Mouse (Mus musculus) limb, embryonic 14.5 days (tissue): ENCODE results near the gene Arid3a. TPM values are rescaled to one million over a fixed set of nuclear protein-coding genes. Genes with fewer than 3 reads are reported as not detected.

Experiments used
- ATAC-seq: fragments of 200-750 bp; cut with Nextera tagmentation; 2 replicates; pipeline ENCODE4 v1.8.0; 2017; ENCODE audit warnings: low read depth, moderate number of reproducible peaks, moderate TSS enrichment; ENCODE audit not compliant: low FRiP score
- DNase-seq: peaks from one replicate; pipeline ENCODE4 v3.0.0-alpha.2; 2015; ENCODE audit warnings: low spot score
- H3K27ac ChIP-seq: fragments of 300-500 bp; sonication (generic); replicated peaks from 2 replicates; pipeline ENCODE4 v1.5.1; 2014; ENCODE audit warnings: low read depth, mild to moderate bottlenecking, low read length, moderate library complexity, mixed read lengths
- H3K27me3 ChIP-seq: fragments of 300-500 bp; sonication (generic); 2 replicates; pipeline ENCODE4 v1.6.1; 2014; ENCODE audit warnings: low read length, mixed read lengths; ENCODE audit not compliant: control insufficient read depth, insufficient read depth
- H3K36me3 ChIP-seq: fragments of 300-500 bp; sonication (generic); 2 replicates; pipeline ENCODE4 v1.6.1; 2014; ENCODE audit warnings: mild to moderate bottlenecking, low read length, moderate library complexity, mixed read lengths; ENCODE audit not compliant: control insufficient read depth, insufficient read depth
- H3K4me1 ChIP-seq: fragments of 300-500 bp; sonication (generic); 2 replicates; pipeline ENCODE4 v1.6.1; 2014; ENCODE audit warnings: antibody characterized with exemption, low read length, mixed read lengths; ENCODE audit not compliant: control insufficient read depth, insufficient read depth
- H3K4me2 ChIP-seq: fragments of 300-500 bp; sonication (generic); replicated peaks from 2 replicates; pipeline ENCODE4 v1.6.1; 2014; ENCODE audit warnings: low read depth, mild to moderate bottlenecking, low read length, moderate library complexity; ENCODE audit not compliant: severe bottlenecking
- H3K4me3 ChIP-seq: fragments of 300-500 bp; sonication (generic); replicated peaks from 2 replicates; pipeline ENCODE4 v1.5.1; 2014; ENCODE audit warnings: low read length
- H3K9ac ChIP-seq: fragments of 300-500 bp; sonication (generic); 2 replicates; pipeline ENCODE4 v1.6.1; 2014; ENCODE audit warnings: mild to moderate bottlenecking, low read depth, low read length, moderate library complexity; ENCODE audit not compliant: severe bottlenecking
- H3K9me3 ChIP-seq: fragments of 300-500 bp; sonication (generic); 2 replicates; pipeline ENCODE4 v1.6.1; 2016; ENCODE audit warnings: low read length; ENCODE audit not compliant: control insufficient read depth
- POLR2A ChIP-seq: fragments of 200-500 bp; IDR thresholded peaks from 2 replicates; pipeline ENCODE4 v1.8.0; 2012; ENCODE audit warnings: inconsistent platforms, mild to moderate bottlenecking, moderate library complexity, borderline replicate concordance; ENCODE audit not compliant: insufficient read depth, insufficient read length; ENCODE audit errors: extremely low read depth
- WGBS: fragments of 180-500 bp; shearing (Covaris S2); extraction: QIAGEN DNeasy Blood & Tissue Kit; methylation state at CpG from one replicate; pipeline ENCODE4 v1.1.7; 2014; 5-methylcytosine and 5-hydroxymethylcytosine counted together
- polyA plus RNA-seq, 2 experiments: library from polyadenylated mRNA; depleted of rRNA in 1 of 2; stranded (reverse) in 1 of 2; unstranded in 1 of 2; fragments of >200 nt; fragmentation: Nextera tagmentation in 1 of 2; extraction: Ambion mirVana in 1 of 2; gene quantifications; 2 replicates each; pipeline versions ENCODE4 v1.2.1 to v1.2.3; 2012 to 2014

Arid3a gene
- polyA plus RNA-seq, 2 experiments, result 5.0 to 8.6 TPM

DNA sequence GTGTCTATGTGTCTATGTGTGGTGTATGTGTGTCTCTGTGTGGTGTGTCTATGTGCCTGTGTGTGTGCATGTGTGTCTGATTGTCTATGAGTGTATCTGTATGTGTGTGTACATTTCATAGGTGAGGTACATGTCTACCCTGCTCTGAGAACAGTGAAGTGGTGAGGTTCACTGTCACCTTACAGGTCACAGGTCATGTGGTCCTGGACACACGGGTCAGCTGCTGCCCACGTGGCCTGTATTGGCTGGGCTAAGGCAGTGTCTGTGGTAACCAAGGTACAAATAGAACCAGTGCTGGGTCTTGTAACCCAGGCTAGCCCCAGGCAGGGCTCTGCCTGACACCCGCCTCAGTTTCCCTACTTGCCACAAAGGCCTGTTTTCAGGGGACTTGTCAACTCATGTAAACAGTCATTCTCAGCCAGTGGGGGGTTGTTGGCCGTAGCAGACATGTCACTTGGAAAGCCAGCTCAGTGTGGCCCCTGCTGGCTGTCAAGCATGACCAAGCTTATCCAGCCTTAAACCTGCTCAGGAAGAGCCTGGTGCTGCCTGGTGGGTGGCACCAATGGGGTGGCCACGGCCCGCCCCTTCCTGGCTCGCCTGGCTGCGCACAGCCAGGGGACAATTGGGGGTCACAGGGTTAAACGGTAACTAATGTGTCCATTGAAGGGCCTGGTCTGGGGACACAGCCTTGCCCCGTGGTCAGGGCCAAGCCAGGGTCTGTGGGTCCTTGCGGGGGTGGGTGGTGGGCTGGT, 11.1 kb downstream of the Arid3a start:
- Histone ChIP-seq H3K27me3 (no peaks in the 10 kb centered on the region), H3K9me3 (no peaks in the 10 kb centered on the region), H3K4me2 (no peak overlapping the region), H3K9ac (no peak overlapping the region), H3K4me1 (peaks cover 17% of the 10 kb centered on the region), H3K27ac (no peak overlapping the region), H3K4me3 (no peak overlapping the region), H3K36me3 (peaks cover 43% of the 10 kb centered on the region)
- TF ChIP-seq POLR2A, result no peak
- no peak for ATAC-seq
- no peak for DNase-seq
- WGBS, result 69% methylated on average over 11 of the region's 11 CpGs

DNA sequence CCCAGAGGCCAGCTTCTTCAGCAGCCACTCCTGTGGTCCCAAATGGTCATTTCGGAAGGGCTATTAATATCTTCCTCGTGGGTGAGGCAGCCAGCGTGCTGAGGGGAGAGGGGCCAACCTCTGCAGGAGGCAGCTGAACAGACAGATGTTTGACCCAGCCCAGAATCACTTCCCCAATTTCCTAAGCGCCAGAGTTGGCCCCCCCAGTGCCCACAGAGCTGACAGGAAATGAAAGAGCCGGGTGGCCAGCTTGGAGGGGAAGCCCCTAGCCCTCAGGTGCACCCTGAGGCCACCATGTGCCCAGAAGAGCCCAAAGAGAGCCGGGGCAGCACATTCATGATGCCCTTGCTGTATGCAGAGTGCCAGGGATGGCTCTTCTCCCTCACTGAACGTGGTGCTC, 13.9 kb downstream of the Arid3a start:
- DNase-seq (no peak), ATAC-seq (no peak)
- WGBS, result 59% methylated on average over 7 of the region's 7 CpGs
- peaks cover 29% of the 10 kb centered on the region for H3K4me1 ChIP-seq
- H3K27ac ChIP-seq, result no peak overlapping the region
- no peak overlapping the region for H3K4me3 ChIP-seq
- H3K4me2 ChIP-seq, result no peak overlapping the region
- no peak overlapping the region for H3K9ac ChIP-seq
- no peaks in the 10 kb centered on the region for H3K27me3 ChIP-seq
- no peak for TF ChIP-seq POLR2A
- peaks cover 29% of the 10 kb centered on the region for H3K36me3 ChIP-seq
- H3K9me3 ChIP-seq, result no peaks in the 10 kb centered on the region

DNA sequence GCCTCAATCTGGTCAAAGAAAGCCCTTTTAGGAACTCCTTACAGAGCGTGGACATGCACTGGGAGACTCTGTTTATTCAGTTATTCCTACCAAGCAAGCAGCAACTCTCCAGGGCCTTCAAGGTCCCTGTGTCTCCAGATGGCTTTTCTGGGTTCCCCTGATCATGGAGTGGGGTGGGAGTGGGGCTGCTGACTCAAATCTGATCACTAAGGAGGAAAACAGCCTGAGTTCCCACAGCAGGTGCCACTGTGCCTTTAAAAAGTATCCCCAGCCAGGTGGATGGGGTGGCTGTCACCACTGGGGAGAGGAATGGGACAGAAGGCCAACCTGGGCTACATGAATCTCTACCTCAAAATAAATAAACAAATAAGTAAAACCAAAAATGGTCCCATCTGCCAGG, 16.1 kb downstream of the Arid3a start:
- Histone ChIP-seq H3K9me3 (no peaks in the 10 kb centered on the region), H3K36me3 (peaks cover 31% of the 10 kb centered on the region), H3K9ac (no peak overlapping the region), H3K27ac (no peak overlapping the region), H3K27me3 (no peaks in the 10 kb centered on the region), H3K4me1 (peaks cover 19% of the 10 kb centered on the region), H3K4me2 (no peak overlapping the region), H3K4me3 (no peak overlapping the region)
- DNase-seq (no peak), ATAC-seq (no peak)
- 100% methylated on average over 1 of the region's 1 CpGs for WGBS
- no peak for TF ChIP-seq POLR2A

DNA sequence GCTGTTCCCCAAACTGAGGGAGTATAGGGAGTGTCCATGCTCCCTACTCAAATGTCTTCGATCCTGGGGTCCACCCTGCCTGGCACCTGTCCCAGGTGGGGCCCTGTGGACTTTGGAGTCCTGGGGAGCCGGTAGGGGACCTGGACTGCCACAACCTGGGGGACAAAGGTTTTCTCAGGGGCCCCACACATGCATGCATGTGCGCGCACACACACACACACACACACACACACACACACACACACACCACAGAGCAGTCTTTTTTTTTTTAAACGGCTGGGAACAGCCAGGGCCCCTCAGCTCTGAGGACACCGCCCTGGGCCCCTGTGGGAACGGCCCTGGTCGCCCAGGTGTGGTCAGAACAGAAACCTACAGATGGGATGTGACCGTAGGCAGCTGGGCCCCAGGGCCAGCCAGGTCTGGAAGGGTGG, 16.6 kb downstream of the Arid3a start:
- Histone ChIP-seq H3K27me3 (no peaks in the 10 kb centered on the region), H3K4me3 (no peak overlapping the region), H3K4me1 (peaks cover 19% of the 10 kb centered on the region), H3K9ac (no peak overlapping the region; the same call in 1 of the 2 replicates), H3K4me2 (no peak overlapping the region), H3K36me3 (peaks cover 31% of the 10 kb centered on the region), H3K9me3 (no peaks in the 10 kb centered on the region), H3K27ac (peak overlapping the region; percentile 26; the same call in 1 of the 2 replicates)
- DNase-seq (no peak), ATAC-seq (no peak)
- 46% methylated on average over 9 of the region's 9 CpGs for WGBS
- no peak for TF ChIP-seq POLR2A

DNA sequence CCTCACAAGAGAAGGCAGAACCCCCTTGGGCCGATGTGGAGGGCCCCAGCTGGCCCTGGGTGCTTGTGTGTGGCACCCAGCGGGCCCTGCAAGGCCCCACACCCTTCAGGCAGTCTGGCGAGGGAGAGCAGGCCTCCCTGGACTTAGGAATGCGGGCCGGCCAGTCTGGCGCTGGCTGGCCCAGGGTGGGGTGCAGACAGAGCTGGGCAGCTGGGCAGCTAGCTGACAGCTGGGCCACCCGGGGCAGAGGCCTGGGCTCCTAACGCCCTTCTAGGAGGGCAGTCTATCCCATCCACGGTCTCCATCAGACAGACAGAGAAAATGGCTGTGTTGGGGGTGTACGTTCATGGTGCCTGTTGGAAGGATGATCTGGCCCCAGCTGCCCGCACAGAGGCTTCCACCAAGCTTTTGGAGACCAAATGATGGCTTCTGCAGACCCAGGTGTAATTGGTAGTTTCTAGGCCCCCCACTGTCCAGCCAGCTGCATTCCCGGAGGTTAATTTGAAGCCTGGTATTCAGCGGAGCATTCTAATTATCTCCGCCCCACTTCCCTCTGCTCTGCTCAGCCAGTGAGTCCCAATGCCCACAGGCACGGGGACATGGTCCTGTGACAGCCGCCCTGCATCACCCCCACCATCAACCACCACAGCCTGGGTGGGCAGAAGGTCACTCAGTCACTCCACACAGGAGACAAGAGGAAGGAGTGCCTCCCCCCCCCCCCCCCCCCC, 18.8 kb downstream of the Arid3a start:
- Histone ChIP-seq H3K4me2 (no peak overlapping the region), H3K27me3 (no peaks in the 10 kb centered on the region), H3K9me3 (no peaks in the 10 kb centered on the region), H3K9ac (no peak overlapping the region), H3K36me3 (peaks cover 48% of the 10 kb centered on the region), H3K4me1 (peaks cover 19% of the 10 kb centered on the region), H3K27ac (no peak overlapping the region), H3K4me3 (no peak overlapping the region)
- DNase-seq (no peak), ATAC-seq (peak; percentile 62)
- TF ChIP-seq POLR2A, result no peak
- WGBS, result 22% methylated on average over 16 of the region's 16 CpGs
